Mouse (Mus musculus): ENCODE measurements at regions not wholly inside any gene's neighbourhood (a gene's known extent, or its start where the extent isn't known, plus 50 kb on each side); places are given as distances from the start of the nearest gene placed in this dataset.

GRCm38 (mm10) chr3:130819837-130820098, 89.6 kb upstream of the Rpl34 start:
- TF ChIP-seq CTCF (IDR thresholded peaks at IDR 0.05; ENCODE audit: borderline replicate concordance, insufficient read depth, low read length) (no peak), POLR2A (IDR thresholded peaks at IDR 0.05; ENCODE audit: low read depth, low read length) (no peak)

Data from embryonic fibroblast, embryonic 13.5 days (primary cell).